ENCODE assay signal across 18 mouse cellular contexts in the genomic region with DNA sequence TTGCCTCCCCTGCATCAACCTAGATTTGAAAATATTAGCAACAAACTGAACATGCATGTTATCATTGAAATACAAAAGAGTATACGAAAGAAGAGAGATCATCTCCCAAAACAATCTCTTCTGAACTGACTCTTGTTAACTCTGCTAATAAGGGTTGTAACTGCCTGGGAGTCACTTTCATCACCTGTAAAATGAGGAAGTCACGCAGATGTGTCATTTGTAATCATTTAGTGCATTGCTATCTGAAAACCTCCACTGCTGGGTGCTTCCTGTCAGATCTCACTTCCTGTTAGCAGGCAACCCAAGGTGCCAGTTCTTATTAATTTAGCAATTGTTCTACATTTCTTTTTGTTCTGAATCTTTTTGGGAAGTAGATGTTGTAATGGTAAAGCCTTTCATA. TPM values are rescaled to one million over a fixed set of nuclear protein-coding genes. Genes with fewer than 3 reads are reported as not detected.
DNase-seq lines count a peak whose midpoint lies in the region; ATAC-seq and TF ChIP-seq lines count a peak whose summit lies in the region.
"Had no signal": no experiment of that assay in that cellular context is flagged by ENCODE, and none has a peak within 500 bp of the region (broad histone marks: within the 10 kb centered on the region; RNA-seq: fewer than 3 reads in every experiment).

No protein-coding gene starts in this region.

- H3K4me3 ChIP-seq in liver, postnatal 0 days (ENCODE audit: low read depth, low read length): no peak overlapping the region
- H3K4me3 ChIP-seq in liver, embryonic 12.5 days: no peak overlapping the region
- no peak overlapping the region for H3K4me3 ChIP-seq in bone marrow macrophage, adult 2 months (ENCODE audit: insufficient read depth, low read length)
- H3K4me3 ChIP-seq: heart, embryonic 12.5 days; limb, embryonic 12.5 days; midbrain, embryonic 10.5 days had no signal

- H3K9me3 ChIP-seq in liver, postnatal 0 days (ENCODE audit: low read length): no peaks in the 10 kb centered on the region
- H3K9me3 ChIP-seq in liver, embryonic 12.5 days (replicated peaks): no peaks in the 10 kb centered on the region
- H3K9me3 ChIP-seq: heart, embryonic 12.5 days; limb, embryonic 12.5 days; midbrain, embryonic 10.5 days had no signal

- no peak for TF ChIP-seq POLR2A in bone marrow macrophage, adult 2 months (IDR thresholded peaks at IDR 0.05; ENCODE audit: borderline replicate concordance, low read depth, low read length)

- peak; percentile 49; the same call in 1 of the 2 replicates for ATAC-seq in liver, postnatal 0 days
- ATAC-seq in liver, embryonic 12.5 days: no peak
- ATAC-seq in monocyte, adult 5-6 weeks (replicated peaks; ENCODE audit: insufficient number of reproducible peaks, low FRiP score, low TSS enrichment, poor library complexity, severe bottlenecking): peak; percentile 78
- ATAC-seq: intestine, embryonic 16.5 days had no signal

- TF ChIP-seq CTCF in liver, postnatal 0 days (IDR thresholded peaks at IDR 0.05; ENCODE audit: low read depth): no peak
- TF ChIP-seq CTCF in bone marrow macrophage, adult 2 months (IDR thresholded peaks at IDR 0.05; ENCODE audit: low read depth, low read length): no peak

- no peak overlapping the region for H3K9ac ChIP-seq in liver, postnatal 0 days (replicated peaks)
- H3K9ac ChIP-seq in liver, embryonic 12.5 days: no peak overlapping the region
- H3K9ac ChIP-seq: heart, embryonic 12.5 days; limb, embryonic 12.5 days had no signal

- no peak overlapping the region for H3K27ac ChIP-seq in liver, postnatal 0 days (ENCODE audit: low read depth)
- no peak overlapping the region for H3K27ac ChIP-seq in liver, embryonic 12.5 days
- H3K27ac ChIP-seq in bone marrow macrophage, adult 2 months (ENCODE audit: insufficient read depth, low read depth, low read length): peak overlapping the region; percentile 33; the same call in 1 of the 2 replicates
- H3K27ac ChIP-seq: limb, embryonic 12.5 days; midbrain, embryonic 10.5 days had no signal

- no peak overlapping the region for H3K4me2 ChIP-seq in liver, postnatal 0 days (ENCODE audit: low read depth, low read length)
- no peak overlapping the region for H3K4me2 ChIP-seq in liver, embryonic 12.5 days
- H3K4me2 ChIP-seq: heart, embryonic 12.5 days; limb, embryonic 12.5 days had no signal

- TF ChIP-seq EP300 in liver, postnatal 0 days (IDR thresholded peaks at IDR 0.05; ENCODE audit: low read depth): peak; percentile 21; the same call in 1 of the 2 replicates

- H3K27me3 ChIP-seq in liver, postnatal 0 days (ENCODE audit: insufficient read depth, low read length): no peaks in the 10 kb centered on the region
- H3K27me3 ChIP-seq in liver, embryonic 12.5 days (replicated peaks): no peaks in the 10 kb centered on the region
- H3K27me3 ChIP-seq: heart, embryonic 12.5 days; limb, embryonic 12.5 days had no signal

- no peaks in the 10 kb centered on the region for H3K4me1 ChIP-seq in liver, postnatal 0 days (ENCODE audit: insufficient read depth)
- no peaks in the 10 kb centered on the region for H3K4me1 ChIP-seq in liver, embryonic 12.5 days
- peaks cover 4% of the 10 kb centered on the region; the same call in 1 of the 2 replicates for H3K4me1 ChIP-seq in bone marrow macrophage, adult 2 months (ENCODE audit: control insufficient read depth, insufficient read depth, low read length)
- H3K4me1 ChIP-seq: heart, embryonic 12.5 days; limb, embryonic 12.5 days; midbrain, embryonic 10.5 days had no signal

- DNase-seq in liver, postnatal 0 days: no peak
- DNase-seq in B cell, adult 2 months: peak; percentile 42 to 57
- no peak for DNase-seq in cerebellum, postnatal 4 days (ENCODE audit: low spot score in 2 of 2)
- DNase-seq in adrenal gland, postnatal 14 days: no peak
- DNase-seq in heart, postnatal 25 days (ENCODE audit: low spot score): no peak
- DNase-seq: cerebellum, adult 9-10 months; gastrocnemius, postnatal 25 days; kidney, postnatal 36 days; right cerebral cortex, postnatal 4 days had no signal

- no peaks in the 10 kb centered on the region for H3K36me3 ChIP-seq in liver, postnatal 0 days (replicated peaks; ENCODE audit: insufficient read depth, low read length)
- no peaks in the 10 kb centered on the region for H3K36me3 ChIP-seq in liver, embryonic 12.5 days
- H3K36me3 ChIP-seq: heart, embryonic 12.5 days; limb, embryonic 12.5 days; midbrain, embryonic 10.5 days had no signal

- intact Hi-C loops in heart, postnatal 25 days (cut with DNase I): no loop called here

- 35% methylated on average over 2 of the region's 2 CpGs for WGBS in liver, postnatal 0 days (ENCODE audit: insufficient replicate concordance)
- WGBS in liver, embryonic 12.5 days (ENCODE audit: insufficient replicate concordance): 28% methylated on average over 2 of the region's 2 CpGs

RNA-seq across cellular contexts. Expression of a gene that starts 5.3 kb away (rescaled TPM):
- 0.09 and 0.19 TPM in 2 replicates for polyA plus RNA-seq in liver, postnatal 0 days (2015; fragmentation: Nextera tagmentation; extraction: Ambion mirVana)
- polyA plus RNA-seq in liver, embryonic 12.5 days (2016; fragmentation: Nextera tagmentation; extraction: Ambion mirVana): 0.10 and 0.18 TPM in 2 replicates
- polyA plus RNA-seq in bone marrow macrophage, adult 2 months (2012; ENCODE audit: insufficient read depth, insufficient read length, missing spikeins): not detected in 2 replicates
- total RNA-seq in monocyte, adult 5-6 weeks (2017): 13.4 to 49.8 TPM (median 16.6 TPM) in 3 replicates
- total RNA-seq in adrenal gland, postnatal 14 days (2021): 0.07 and 1.8 TPM in 2 replicates
- total RNA-seq in heart, postnatal 25 days (2021): under 1 TPM; 0.14 to 0.18 TPM
- total RNA-seq: gastrocnemius, postnatal 25 days; layer of hippocampus, postnatal 14 days had no signal
- polyA plus RNA-seq: hindbrain, embryonic 11.5 days; limb, embryonic 12.5 days; midbrain, embryonic 10.5 days had no signal

Comparison
In these comparisons a context has a peak if more than half of its experiments do, and no peak if none do; other contexts are left out.
1. DNase-seq: peak in B cell, adult 2 months (2 of 2); none in liver, postnatal 0 days (single experiment), cerebellum, postnatal 4 days (0 of 2), adrenal gland, postnatal 14 days (single experiment) and heart, postnatal 25 days (single experiment).